Mouse (Mus musculus): ENCODE data around the gene Tmem94. TPM values are rescaled to one million over a fixed set of nuclear protein-coding genes. Genes with fewer than 3 reads are reported as not detected.
A peak's percentile ranks its signal among the peaks of the same experiment; 100 is the strongest.

Tmem94 gene
- polyA plus RNA-seq, 1 experiment from 2014 or later = 47.4 TPM

DNA sequence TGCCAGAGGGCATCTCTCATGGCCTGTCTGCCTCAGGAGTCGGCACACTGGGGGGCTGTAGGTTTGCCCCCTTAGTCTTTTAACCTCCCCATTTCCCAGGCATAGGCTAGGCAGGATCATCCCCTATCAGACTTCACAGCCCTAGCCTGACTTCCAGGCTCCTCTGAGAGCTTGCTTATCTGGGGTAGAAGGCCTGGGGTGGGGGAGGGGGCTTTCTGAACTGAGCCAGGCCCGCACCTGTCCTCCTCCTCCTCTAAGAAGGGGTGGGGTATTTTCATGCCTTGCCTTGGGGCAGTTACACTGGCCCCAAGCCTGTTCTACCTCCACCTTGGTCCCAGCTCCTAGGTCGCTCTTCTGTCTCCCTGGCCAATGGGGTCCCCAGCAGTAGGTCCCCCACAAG is 66.3 kb downstream of the Tmem94 start:
- peak overlapping the region; percentile 10; the same call in 1 of the 2 replicates for H3K4me3 ChIP-seq
- no peaks in the 10 kb centered on the region for H3K9me3 ChIP-seq
- DNase-seq (ENCODE audit: low spot score) = no peak
- WGBS = 38% methylated on average over 3 of the region's 3 CpGs
- no peaks in the 10 kb centered on the region for H3K36me3 ChIP-seq
- H3K27me3 ChIP-seq (ENCODE audit: insufficient read depth, poor library complexity, severe bottlenecking) = peaks cover 92% of the 10 kb centered on the region
- peak overlapping the region; percentile 85 for H3K27ac ChIP-seq
- H3K4me1 ChIP-seq (replicated peaks) = peaks cover 87% of the 10 kb centered on the region

DNA sequence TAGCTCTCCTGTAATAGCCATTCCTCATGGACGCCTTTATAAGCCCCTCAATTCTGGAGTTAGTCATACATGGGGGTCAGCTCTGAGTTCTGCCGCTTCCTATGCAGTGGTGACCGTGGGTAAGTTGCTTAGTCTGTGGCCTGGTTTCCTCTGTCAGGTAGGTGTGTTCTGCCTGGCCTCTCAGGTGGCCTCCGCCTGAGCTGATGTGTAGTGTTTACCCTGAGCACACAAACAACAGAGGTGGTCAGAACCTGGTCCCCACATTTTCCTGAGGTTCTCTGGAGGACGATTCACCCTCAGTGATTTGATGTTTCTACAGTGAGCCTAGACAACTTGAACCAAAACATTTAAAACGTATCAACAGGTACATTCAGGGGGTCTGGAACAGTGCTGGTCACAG is 66.8 kb downstream of the Tmem94 start:
- peaks cover 89% of the 10 kb centered on the region for H3K4me1 ChIP-seq (replicated peaks)

GRCm38 (mm10) chr11:115832523-115832922 is 67.3 kb downstream of the Tmem94 start:
- H3K9me3 ChIP-seq = no peaks in the 10 kb centered on the region
- H3K4me3 ChIP-seq = peak overlapping the region; percentile 16
- peak; percentile 54 for DNase-seq (ENCODE audit: low spot score)
- peak overlapping the region; percentile 85 for H3K27ac ChIP-seq
- WGBS = 4% methylated on average over 8 of the region's 8 CpGs
- no peaks in the 10 kb centered on the region for H3K36me3 ChIP-seq
- H3K4me1 ChIP-seq (replicated peaks) = peaks cover 88% of the 10 kb centered on the region
- H3K27me3 ChIP-seq (ENCODE audit: insufficient read depth, poor library complexity, severe bottlenecking) = peaks cover 83% of the 10 kb centered on the region

More for the DNA sequence above, 66.8 kb downstream of the Tmem94 start:
- WGBS = 61% methylated on average over 6 of the region's 6 CpGs
- peak overlapping the region; percentile 16 for H3K4me3 ChIP-seq
- H3K27me3 ChIP-seq (ENCODE audit: insufficient read depth, poor library complexity, severe bottlenecking) = peaks cover 87% of the 10 kb centered on the region
- DNase-seq (ENCODE audit: low spot score) = no peak
- peak overlapping the region; percentile 85 for H3K27ac ChIP-seq
- no peaks in the 10 kb centered on the region for H3K9me3 ChIP-seq
- no peaks in the 10 kb centered on the region for H3K36me3 ChIP-seq

DNA sequence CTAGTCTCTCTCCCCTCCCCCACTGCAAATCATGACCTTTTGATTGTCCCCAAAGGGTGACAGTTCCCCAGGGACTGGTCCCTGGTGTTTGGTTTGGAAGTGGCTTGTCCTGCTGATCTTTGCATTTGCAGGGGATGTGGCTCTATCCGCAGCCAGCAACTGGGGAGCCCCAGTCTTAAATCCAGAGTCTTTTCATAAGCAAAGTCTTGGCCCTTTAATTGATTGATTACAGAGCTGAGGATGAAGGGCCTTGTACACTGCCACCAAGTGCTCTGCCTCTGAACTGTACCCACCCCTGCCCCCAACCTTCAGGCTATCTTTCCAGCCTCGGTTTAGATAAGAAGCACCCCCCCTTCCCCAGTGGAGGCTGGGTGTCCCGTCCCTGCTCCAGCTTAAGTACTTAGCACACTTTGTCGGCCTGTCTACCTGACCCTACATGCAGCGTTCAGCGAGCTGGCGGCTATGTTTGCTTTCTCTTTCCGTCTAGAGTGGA is 67.8 kb downstream of the Tmem94 start:
- Histone ChIP-seq H3K36me3 (no peaks in the 10 kb centered on the region), H3K4me1 (replicated peaks) (peaks cover 88% of the 10 kb centered on the region), H3K4me3 (peak overlapping the region; percentile 20), H3K27ac (peak overlapping the region; percentile 85), H3K27me3 (ENCODE audit: insufficient read depth, poor library complexity, severe bottlenecking) (peaks cover 80% of the 10 kb centered on the region), H3K9me3 (no peaks in the 10 kb centered on the region)
- DNase-seq (ENCODE audit: low spot score) = no peak
- WGBS = 21% methylated on average over 8 of the region's 8 CpGs

DNA sequence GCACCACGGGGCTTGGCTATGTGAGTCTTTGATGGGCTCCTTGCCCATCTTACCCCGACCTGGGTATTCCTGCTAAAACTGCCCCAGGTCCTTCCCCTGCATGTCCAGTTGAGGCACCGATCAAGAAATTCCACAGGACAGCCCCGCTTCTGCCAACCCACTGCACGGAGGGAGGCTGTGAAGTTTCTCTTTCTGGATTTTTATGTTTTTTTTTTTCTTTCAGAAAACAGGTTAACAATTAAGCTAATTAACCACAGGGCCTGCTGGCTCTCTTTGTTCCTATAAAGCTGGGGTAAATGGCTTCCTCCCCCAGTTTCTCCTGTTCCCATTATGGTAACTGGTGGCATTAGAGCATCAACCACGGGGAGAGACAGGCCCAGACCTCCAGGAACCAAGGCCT is 68.8 kb downstream of the Tmem94 start:
- peak overlapping the region; percentile 85 for H3K27ac ChIP-seq
- H3K27me3 ChIP-seq (ENCODE audit: insufficient read depth, poor library complexity, severe bottlenecking) = peaks cover 73% of the 10 kb centered on the region
- no peak overlapping the region for H3K4me3 ChIP-seq
- H3K36me3 ChIP-seq = no peaks in the 10 kb centered on the region
- no peak for DNase-seq (ENCODE audit: low spot score)
- WGBS = 65% methylated on average over 6 of the region's 6 CpGs
- H3K4me1 ChIP-seq (replicated peaks) = peaks cover 85% of the 10 kb centered on the region
- H3K9me3 ChIP-seq = no peaks in the 10 kb centered on the region

DNA sequence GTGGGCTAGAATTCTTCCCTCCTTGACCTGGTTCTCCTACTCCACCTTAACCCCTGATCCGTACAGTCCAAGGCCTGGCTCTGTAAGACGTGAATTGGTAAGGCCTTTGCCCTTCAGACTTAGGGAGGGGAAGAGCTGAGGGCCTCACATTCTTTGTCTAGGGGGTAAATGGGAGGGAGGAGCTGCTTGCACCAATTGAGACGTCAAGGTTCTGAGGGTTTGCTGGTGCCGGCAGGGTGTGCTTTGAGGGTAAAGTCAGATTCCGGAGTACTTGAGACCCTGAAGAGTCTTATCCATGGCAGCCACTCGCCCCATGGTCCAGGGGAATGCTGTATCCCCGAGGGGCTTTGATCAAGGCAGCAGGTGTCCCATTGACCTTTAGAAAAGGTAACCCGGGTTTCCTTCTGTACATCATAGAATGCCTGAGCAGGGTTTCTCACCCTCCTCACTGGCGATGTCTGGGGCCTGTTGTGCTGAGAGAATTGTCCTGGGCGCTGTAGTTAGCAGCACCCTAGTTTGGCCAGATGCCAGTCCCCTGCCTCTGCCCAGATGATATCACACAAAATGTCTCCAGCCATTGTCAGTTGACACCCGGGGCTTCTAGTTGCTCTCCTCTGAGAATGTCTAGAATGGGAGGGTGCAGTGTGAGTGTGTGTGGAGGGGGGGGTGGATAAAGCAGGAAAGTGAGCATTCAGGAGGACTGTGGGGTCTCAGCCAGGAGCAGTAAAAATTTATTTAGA is 71.6 kb downstream of the Tmem94 start:
- no peak for DNase-seq (ENCODE audit: low spot score)
- H3K27ac ChIP-seq = 0 out of 2 replicates have a peak overlapping the region, but pooled peaks have one; percentile 12
- no peaks in the 10 kb centered on the region for H3K36me3 ChIP-seq
- H3K4me1 ChIP-seq (replicated peaks) = peaks cover 73% of the 10 kb centered on the region
- H3K27me3 ChIP-seq (ENCODE audit: insufficient read depth, poor library complexity, severe bottlenecking) = peaks cover 51% of the 10 kb centered on the region
- 41% methylated on average over 11 of the region's 11 CpGs for WGBS
- H3K4me3 ChIP-seq = no peak overlapping the region
- H3K9me3 ChIP-seq = no peaks in the 10 kb centered on the region

- WGBS = 95% methylated on average over 22 of the region's 22 CpGs
- Histone ChIP-seq H3K4me1 (replicated peaks) (peaks cover 73% of the 10 kb centered on the region), H3K27me3 (ENCODE audit: insufficient read depth, poor library complexity, severe bottlenecking) (peaks cover 41% of the 10 kb centered on the region), H3K4me3 (no peak overlapping the region), H3K27ac (peak overlapping the region; percentile 12; the same call in 1 of the 2 replicates), H3K36me3 (no peaks in the 10 kb centered on the region), H3K9me3 (no peaks in the 10 kb centered on the region)
- DNase-seq (ENCODE audit: low spot score) = no peak
These were observed 72.5 kb downstream of the Tmem94 start for GRCm38 (mm10) chr11:115837606-115838345.

GRCm38 (mm10) chr11:115838895-115839311 is 73.7 kb downstream of the Tmem94 start:
- H3K27ac ChIP-seq = peak overlapping the region; percentile 50; the same call in 1 of the 2 replicates
- WGBS = 46% methylated on average over 4 of the region's 4 CpGs

DNA sequence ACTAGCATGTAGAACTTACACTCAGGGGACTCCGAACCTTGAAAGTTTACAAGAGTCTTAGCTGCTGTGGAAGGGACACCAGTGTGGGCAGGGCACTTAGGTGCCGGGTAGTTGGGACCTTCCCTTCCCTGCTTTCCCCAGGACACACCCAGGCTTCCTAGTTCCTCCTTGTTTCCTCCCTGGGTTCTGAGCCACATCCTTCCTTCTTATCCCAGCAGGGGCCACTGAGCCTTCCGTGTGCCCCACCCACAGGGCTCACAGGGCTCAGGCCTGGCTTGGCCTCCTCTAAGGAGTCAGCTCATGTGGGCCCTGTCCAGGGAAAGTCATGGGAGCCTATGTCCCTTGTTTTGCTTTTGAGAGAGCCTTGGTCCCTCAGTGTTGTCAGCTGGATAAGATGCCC is 74.5 kb downstream of the Tmem94 start:
- H3K4me3 ChIP-seq = no peak overlapping the region
- no peaks in the 10 kb centered on the region for H3K36me3 ChIP-seq
- DNase-seq (ENCODE audit: low spot score) = no peak
- no peaks in the 10 kb centered on the region for H3K9me3 ChIP-seq
- WGBS = 68% methylated on average over 3 of the region's 3 CpGs
- peak overlapping the region; percentile 68 for H3K27ac ChIP-seq
- H3K27me3 ChIP-seq (ENCODE audit: insufficient read depth, poor library complexity, severe bottlenecking) = peaks cover 28% of the 10 kb centered on the region
- H3K4me1 ChIP-seq (replicated peaks) = peaks cover 73% of the 10 kb centered on the region

More at GRCm38 (mm10) chr11:115838895-115839311, 73.7 kb downstream of the Tmem94 start:
- no peak for DNase-seq (ENCODE audit: low spot score)
- H3K4me3 ChIP-seq = no peak overlapping the region
- H3K27me3 ChIP-seq (ENCODE audit: insufficient read depth, poor library complexity, severe bottlenecking) = peaks cover 36% of the 10 kb centered on the region
- H3K4me1 ChIP-seq (replicated peaks) = peaks cover 72% of the 10 kb centered on the region
- no peaks in the 10 kb centered on the region for H3K9me3 ChIP-seq
- no peaks in the 10 kb centered on the region for H3K36me3 ChIP-seq

DNA sequence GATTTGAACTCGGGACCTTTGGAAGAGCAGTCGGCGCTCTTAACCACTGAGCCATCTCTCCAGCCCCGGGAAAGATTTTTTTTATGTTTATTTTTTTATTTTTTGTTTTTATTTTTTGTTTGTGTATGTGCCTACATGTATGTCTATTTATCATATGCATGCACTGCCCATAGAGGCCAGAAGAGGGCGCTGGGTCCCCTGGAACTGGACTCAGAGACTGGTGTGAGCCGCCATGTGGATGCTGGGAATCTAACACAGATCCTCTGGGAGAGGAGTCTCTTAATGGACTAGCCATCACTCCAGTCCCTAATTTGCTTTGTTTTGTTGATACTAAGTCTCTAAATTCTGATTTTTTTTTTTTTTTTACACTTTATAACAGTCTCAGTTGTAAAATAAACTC is 75.8 kb downstream of the Tmem94 start:
- DNase-seq (ENCODE audit: low spot score) = no peak
- H3K27me3 ChIP-seq (ENCODE audit: insufficient read depth, poor library complexity, severe bottlenecking) = peaks cover 16% of the 10 kb centered on the region
- no peak overlapping the region for H3K4me3 ChIP-seq
- peaks cover 5% of the 10 kb centered on the region; the same call in 1 of the 2 replicates for H3K9me3 ChIP-seq
- H3K4me1 ChIP-seq (replicated peaks) = peaks cover 62% of the 10 kb centered on the region
- 85% methylated on average over 6 of the region's 6 CpGs for WGBS
- H3K36me3 ChIP-seq = peaks cover 11% of the 10 kb centered on the region
- no peak overlapping the region for H3K27ac ChIP-seq

DNA sequence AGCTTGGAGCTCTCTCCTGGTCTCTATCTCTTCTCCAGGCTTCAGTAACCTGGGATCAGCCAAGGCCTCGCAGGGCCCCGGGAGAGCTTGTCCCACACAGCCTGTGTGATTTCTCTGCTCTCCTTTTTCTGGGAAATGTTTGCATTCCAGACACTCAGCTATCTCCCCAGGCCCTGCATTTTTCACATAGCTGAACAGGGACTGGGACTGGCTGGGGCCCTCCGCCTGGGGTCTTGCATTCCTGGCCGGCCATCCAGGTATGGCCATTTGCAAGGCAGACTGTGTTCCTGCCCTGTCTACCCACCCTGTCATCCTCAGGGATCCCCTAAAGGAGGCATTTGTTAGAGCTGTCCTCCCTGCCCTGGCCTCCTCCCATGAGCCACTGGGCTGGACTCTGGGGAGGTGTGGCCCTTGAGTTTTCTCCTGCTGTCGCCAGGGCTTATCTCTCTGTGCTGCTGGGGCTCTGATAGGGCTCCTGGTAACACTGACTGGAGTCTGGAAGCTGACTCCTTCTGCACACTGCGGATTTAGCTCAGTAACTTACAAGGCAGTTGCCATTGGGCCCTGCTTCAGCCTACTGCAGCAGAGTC is 76.8 kb downstream of the Tmem94 start:
- H3K27ac ChIP-seq = peak overlapping the region; percentile 79
- peaks cover 21% of the 10 kb centered on the region for H3K36me3 ChIP-seq
- DNase-seq (ENCODE audit: low spot score) = peak; percentile 46
- H3K4me3 ChIP-seq = peak overlapping the region; percentile 1; the same call in 1 of the 2 replicates
- 20% methylated on average over 6 of the region's 6 CpGs for WGBS
- peaks cover 52% of the 10 kb centered on the region for H3K4me1 ChIP-seq (replicated peaks)
- H3K27me3 ChIP-seq (ENCODE audit: insufficient read depth, poor library complexity, severe bottlenecking) = peaks cover 11% of the 10 kb centered on the region
- peaks cover 5% of the 10 kb centered on the region; the same call in 1 of the 2 replicates for H3K9me3 ChIP-seq

DNA sequence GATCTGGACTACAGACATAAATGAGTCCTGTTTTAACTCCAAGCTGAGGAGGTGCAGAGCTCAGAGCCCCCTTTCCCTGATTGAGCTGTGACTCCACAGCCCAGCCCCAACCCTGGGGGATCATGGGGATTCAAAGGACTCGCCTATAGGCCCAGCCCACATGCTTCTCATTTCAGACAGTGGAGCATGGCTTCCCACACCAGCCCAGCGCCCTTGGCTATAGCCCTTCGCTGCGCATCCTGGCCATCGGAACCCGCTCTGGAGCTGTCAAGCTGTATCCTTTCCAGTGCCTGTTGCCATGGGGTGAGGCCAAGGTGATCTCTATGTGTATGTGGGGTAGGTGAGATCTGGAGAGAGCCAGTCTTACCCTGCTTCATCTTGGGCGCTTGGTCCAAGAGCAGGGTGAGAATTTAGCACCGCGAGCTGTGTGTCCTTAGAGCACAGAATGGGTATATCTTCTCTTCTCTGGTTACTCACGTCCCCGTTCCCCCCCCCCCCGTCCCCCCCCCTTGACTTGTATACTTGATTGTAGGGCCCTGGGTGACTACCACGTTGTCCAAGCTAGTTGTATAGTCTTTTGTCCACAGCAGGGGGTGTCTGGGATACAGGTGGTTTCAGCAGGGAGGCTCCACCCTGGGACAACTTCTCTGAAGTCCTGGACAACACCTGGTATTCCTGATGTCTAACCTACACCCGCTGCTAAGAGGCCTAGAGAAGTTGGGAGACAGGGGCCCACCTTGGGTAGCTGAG is 78.1 kb downstream of the Tmem94 start:
- no peak for DNase-seq (ENCODE audit: low spot score)
- Histone ChIP-seq H3K27ac (peak overlapping the region; percentile 79; the same call in 1 of the 2 replicates), H3K4me1 (replicated peaks) (peaks cover 50% of the 10 kb centered on the region), H3K4me3 (no peak overlapping the region), H3K36me3 (peaks cover 23% of the 10 kb centered on the region), H3K27me3 (ENCODE audit: insufficient read depth, poor library complexity, severe bottlenecking) (peaks cover 8% of the 10 kb centered on the region), H3K9me3 (peaks cover 5% of the 10 kb centered on the region; the same call in 1 of the 2 replicates)
- WGBS = 80% methylated on average over 12 of the region's 14 CpGs

Data from hindbrain, embryonic 10.5 days (tissue).